Mouse (Mus musculus) c-Kit-positive CD71-positive TER-119-negative erythroid progenitor cells, embryonic 14.5 days (primary cell): Measurements from ENCODE around the gene Sh2b1.

Experiments
- DNase-seq: peaks from one replicate; pipeline ENCODE4 v3.0.0-alpha.2; 2013; ENCODE audit warnings: low read depth

Gene Sh2b1

GRCm38 (mm10) chr7:126456382-126457266, 18.6 kb downstream of the Sh2b1 start:
- DNase-seq: no peak

GRCm38 (mm10) chr7:126455242-126455641, 20.0 kb downstream of the Sh2b1 start:
- no peak for DNase-seq

DNA sequence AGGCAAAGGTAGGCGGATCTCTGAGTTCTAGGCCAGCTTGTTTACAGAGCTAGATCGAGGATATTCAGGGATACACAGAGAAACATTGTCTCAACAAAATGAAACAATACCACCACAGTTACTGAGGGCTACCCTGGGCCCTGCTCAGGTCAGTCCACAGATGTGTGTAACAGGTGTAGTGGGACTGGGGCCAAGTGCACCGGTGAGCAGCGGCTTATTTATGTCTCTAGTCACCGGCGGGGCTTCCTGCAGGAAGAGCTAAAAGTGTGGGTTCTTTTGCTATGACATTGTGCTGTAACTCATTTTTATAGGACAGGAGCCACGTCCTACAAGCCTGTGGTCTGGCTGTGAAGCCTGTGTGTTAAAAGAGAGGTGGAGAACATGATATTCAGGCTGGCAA, 21.4 kb downstream of the Sh2b1 start:
- DNase-seq: no peak

- no peak for DNase-seq
Measured at GRCm38 (mm10) chr7:126452244-126452643, 23.0 kb downstream of the Sh2b1 start.

GRCm38 (mm10) chr7:126450641-126451040, 24.6 kb downstream of the Sh2b1 start:
- no peak for DNase-seq

GRCm38 (mm10) chr7:126449991-126450390, 25.2 kb downstream of the Sh2b1 start:
- DNase-seq: no peak

GRCm38 (mm10) chr7:126448481-126448880, 26.7 kb downstream of the Sh2b1 start:
- DNase-seq: no peak

DNA sequence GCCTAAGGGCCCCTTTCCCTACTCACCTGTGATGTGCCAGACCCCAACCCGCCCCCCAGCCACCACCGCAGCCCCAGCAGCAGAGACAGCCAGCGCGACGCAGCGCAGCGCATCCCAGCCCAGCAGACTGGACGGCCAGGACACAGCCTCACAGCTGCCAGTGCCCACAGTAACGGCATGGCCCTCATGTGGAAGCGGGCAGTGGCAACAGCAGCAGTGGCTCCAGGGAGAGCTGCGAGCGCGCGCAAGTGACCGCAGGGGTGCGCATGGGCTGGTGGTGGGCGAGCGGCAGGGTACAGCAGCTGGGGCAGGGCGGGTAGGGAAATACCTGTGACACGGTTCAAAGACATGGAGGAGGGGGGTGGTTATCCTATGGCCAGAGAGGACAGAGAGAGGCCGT, 29.0 kb downstream of the Sh2b1 start:
- DNase-seq: no peak

- no peak for DNase-seq
Measured at GRCm38 (mm10) chr7:126445104-126445815, 30.0 kb downstream of the Sh2b1 start.

DNA sequence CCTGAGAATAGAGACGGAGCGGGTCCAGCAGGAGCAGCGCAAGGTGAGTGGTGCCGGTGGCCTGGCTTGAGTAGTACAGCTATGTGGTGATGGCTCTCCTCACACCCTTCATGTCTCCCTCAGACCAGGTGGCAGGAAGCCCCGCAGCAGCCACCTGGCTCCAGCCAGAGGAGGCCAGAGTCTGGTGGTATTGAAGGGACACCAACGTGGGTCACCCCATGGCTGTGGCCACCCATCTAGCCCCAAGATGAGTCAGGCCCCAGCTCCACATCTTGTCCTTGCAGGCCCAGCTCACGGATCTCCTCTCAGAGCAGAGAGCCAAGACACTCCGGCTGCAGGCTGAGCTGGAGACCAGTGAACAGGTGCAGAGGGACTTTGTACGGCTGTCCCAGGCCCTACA, 30.7 kb downstream of the Sh2b1 start:
- DNase-seq: no peak

- no peak for DNase-seq
Measured at GRCm38 (mm10) chr7:126443997-126444396, 31.2 kb downstream of the Sh2b1 start.

GRCm38 (mm10) chr7:126440134-126440533, 35.1 kb downstream of the Sh2b1 start:
- DNase-seq: no peak

GRCm38 (mm10) chr7:126436851-126437250, 38.4 kb downstream of the Sh2b1 start:
- DNase-seq: peak; percentile 49

DNA sequence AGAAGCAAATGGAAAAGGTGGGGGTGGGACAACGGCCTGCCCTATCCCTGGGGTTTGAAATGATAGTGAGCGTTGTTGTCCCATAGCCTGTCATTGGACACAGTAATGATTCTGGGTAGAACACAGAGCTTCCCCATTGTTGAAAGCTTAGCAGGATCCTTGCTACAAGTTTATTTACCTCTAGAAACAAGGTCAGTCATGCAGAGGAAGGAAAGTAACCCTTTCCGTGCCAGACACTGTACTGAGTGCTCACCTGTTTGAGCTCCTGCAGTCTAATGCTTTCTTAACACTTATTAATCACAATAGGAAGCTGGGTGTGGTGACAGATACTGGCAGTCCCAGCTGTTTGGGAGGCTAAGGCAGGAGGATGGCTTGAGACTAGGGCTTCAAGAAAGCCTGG, 39.4 kb downstream of the Sh2b1 start:
- no peak for DNase-seq

GRCm38 (mm10) chr7:126434726-126435125, 40.5 kb downstream of the Sh2b1 start:
- no peak for DNase-seq

- no peak for DNase-seq
Measured at GRCm38 (mm10) chr7:126430167-126430566, 45.1 kb downstream of the Sh2b1 start.

DNA sequence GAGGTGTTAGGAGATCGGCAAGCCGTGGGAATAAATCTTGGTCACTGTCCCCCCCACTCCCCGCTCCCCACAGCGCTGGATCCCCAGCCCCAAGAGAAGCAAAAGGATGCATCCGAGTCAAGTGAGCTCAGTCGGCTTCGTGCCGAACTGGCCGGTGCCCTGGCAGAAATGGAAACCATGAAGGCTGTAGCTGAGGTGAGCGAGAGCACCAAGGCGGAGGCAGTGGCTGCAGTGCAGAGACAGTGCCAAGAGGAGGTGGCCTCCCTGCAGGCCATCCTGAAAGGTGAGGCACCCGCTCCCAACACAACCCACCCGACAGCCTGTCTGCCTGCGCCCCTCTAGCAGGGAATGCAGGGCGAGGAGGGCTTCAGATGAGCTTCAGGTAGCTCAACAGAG, 45.7 kb downstream of the Sh2b1 start:
- DNase-seq: no peak

DNA sequence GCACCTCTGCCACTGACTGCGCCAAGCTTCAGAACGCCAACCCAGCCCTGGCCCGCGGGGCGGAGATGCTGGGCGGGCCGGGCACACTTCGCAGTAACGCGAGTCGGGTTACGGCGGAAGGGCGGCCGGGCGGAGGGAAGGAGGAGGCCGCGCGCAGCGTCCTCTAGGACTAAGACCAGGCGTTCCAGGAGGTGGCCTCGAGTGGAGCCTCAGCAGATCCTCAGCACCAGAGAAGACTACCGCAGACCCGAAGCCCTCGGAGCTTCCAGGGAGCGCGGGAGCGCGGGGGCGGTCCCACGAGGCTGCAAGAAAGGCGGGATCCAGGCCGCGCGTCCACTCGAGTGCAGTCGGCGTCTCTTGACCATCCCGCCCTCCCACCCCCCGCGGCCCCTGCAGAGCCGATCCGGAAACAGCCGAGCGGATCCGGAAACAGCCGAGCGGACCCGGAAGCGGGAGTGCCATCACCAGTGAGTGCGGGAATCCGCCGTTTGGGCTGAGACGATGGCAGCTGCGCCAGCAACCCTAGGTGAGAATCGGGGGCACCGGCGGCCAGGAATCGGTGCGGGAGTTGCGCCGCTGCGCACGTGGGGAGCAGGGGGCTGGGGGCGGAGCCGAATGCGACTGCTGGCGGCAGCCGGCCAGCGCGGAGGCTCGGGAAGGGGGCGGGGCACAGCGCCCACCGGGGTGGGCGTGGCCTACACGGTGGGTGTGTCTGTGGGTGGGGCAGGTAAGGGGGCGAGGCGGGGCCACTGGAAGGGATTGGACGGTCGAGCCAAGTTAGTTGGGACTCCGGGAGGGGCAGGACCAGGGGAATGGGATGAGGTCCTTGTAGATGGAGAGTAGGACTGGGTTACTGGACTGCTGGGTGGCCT, 46.4 kb downstream of the Sh2b1 start, which contains the start of gene Rabep2:
Gene Rabep2, plus strand, starts transcription at position 129 of the 872 bp plus-strand sequence.
- peak; percentile 62 for DNase-seq

- DNase-seq: peak; percentile 50
Measured at GRCm38 (mm10) chr7:126428154-126428553, 47.1 kb downstream of the Sh2b1 start.

DNA sequence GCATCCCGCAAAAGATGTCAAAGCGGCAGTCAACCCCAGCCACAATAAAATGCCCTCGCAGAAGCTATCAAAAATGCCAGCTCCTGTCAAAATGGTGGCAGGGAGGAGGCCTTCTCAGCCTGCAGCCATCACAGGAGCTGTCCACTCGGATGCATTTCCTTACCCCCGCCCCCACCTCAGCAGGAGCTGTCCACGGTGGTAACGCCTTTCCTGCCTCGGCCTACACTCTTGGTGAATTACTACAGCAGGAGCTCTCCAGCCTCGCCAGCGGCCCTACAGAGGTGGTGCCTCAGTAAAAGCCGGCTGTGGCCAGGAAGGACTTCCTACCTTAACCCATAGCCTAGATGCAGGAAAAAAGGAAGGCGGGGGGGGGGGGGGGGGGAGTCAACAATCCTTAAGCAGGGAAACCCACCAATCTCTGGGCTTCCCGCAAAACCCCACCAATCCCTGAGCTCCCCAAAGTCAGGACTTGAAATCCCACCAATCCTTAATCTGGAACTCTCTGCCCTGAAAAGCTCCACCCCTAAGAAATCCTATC, 47.8 kb downstream of the Sh2b1 start:
- DNase-seq: no peak

DNA sequence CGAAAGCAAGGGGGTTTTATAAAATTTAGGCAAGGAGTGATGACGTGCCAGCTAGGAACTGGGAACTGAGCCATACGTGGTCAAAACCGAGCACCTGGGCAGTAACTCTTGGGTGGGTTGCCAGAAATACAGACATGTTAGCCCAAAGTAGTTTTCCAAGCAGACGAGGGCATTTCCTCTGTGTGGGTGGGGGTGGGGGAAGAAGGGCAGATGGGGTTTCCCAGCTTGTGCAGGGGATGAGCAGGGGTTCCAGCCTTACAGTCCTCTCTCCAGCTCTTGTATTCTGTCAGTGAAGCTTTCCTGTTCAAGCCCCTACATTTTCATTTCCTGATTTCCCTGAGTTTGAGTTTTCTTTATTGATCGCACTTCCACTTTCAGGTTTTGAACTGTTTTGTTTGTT, 51.1 kb downstream of the Sh2b1 start:
- DNase-seq: no peak

DNA sequence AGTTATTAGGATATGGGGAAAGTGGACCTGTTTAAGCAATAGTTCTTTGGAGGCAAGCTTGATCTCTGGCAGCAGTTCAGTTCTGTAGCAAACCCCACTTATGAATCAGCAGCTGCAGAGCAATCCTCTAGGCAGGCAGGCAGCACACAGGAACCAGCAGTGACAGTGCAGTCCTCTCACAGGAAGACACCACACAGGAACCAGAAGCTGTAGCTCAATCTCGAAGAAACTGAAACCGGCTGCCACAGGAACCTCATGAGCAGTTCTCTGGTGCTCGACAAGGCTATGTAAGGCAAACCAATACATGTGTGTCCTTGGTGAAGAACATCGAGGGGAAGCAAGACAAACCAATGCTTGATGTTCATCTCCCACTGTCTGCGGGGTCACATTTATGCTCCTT, 53.5 kb downstream of the Sh2b1 start:
- no peak for DNase-seq
